Mouse (Mus musculus): ENCODE measurements around the gene Nipa2. TPM values are rescaled to one million over a fixed set of nuclear protein-coding genes. Genes with fewer than 3 reads are reported as not detected.
"Not testable (repeated sequence)": the region's sequence is repeated elsewhere in the genome, so short reads cannot be mapped to it uniquely, and the experiment has no call there.

The Nipa2 gene
- polyA plus RNA-seq, 1 experiment from 2014 or later = 56.1 TPM

DNA sequence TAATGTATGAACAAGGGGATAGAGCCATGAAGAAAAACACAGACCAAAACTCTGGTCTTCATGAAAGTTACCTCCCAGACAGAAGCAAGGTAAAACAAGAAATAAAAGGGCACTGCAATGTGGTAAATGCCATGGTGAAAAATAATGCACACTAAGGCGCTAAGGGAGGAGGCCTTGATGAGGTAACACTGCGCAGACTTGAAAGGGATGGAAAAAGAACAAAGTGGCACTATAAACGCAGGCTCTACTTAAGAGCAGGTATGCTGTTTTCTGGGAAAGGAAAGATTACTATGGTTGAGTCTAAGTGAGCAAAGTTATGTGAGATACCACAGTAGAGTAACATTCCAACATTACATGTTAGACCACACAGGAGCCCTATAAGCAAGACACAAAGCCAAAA, 2.5 kb downstream of the Nipa2 start:
- no peak for ATAC-seq (ENCODE audit: low FRiP score, low TSS enrichment)
- Histone ChIP-seq H3K36me3 (ENCODE audit: control insufficient read depth, insufficient read depth, low read length) (peaks cover 4% of the 10 kb centered on the region; the same call in 1 of the 2 replicates), H3K4me3 (ENCODE audit: low read length) (no peak overlapping the region), H3K9ac (ENCODE audit: low read depth, low read length) (no peak overlapping the region), H3K27me3 (ENCODE audit: control insufficient read depth, insufficient read depth, low read length) (no peaks in the 10 kb centered on the region), H3K27ac (ENCODE audit: low read depth, low read length) (no peak overlapping the region), H3K9me3 (ENCODE audit: control insufficient read depth, low read length) (no peaks in the 10 kb centered on the region), H3K4me2 (replicated peaks; ENCODE audit: low read depth, low read length) (no peak overlapping the region), H3K4me1 (ENCODE audit: control insufficient read depth, insufficient read depth, low read length) (peaks cover 12% of the 10 kb centered on the region; the same call in 1 of the 2 replicates)
- WGBS = 96% methylated on average over 3 of the region's 3 CpGs

DNA sequence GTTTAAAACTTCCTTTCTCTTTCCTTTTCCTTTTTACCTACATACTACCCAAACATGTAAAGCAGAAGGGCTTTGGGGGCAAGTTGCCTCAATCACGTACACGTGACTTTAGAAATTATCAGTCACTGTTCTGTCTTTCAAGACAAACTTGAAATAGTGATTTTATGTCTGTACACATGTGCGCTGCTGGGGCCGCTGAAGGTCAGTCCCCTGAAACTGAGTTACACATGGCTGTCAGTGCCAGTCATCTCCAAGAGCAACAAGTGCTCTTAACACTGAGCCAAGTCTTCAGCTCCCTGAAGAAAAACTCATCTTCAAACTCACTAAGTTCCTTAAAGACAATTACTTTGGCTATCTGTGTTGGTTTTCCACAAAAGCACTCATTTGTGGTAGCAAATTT, 4.4 kb downstream of the Nipa2 start:
- H3K36me3 ChIP-seq (ENCODE audit: control insufficient read depth, insufficient read depth, low read length) = peaks cover 10% of the 10 kb centered on the region; the same call in 1 of the 2 replicates
- H3K4me1 ChIP-seq (ENCODE audit: control insufficient read depth, insufficient read depth, low read length) = peaks cover 10% of the 10 kb centered on the region; the same call in 1 of the 2 replicates
- no peak overlapping the region for H3K27ac ChIP-seq (ENCODE audit: low read depth, low read length)
- H3K27me3 ChIP-seq (ENCODE audit: control insufficient read depth, insufficient read depth, low read length) = no peaks in the 10 kb centered on the region
- H3K4me3 ChIP-seq (ENCODE audit: low read length) = no peak overlapping the region
- no peak overlapping the region for H3K4me2 ChIP-seq (replicated peaks; ENCODE audit: low read depth, low read length)
- H3K9me3 ChIP-seq (ENCODE audit: control insufficient read depth, low read length) = peaks cover 7% of the 10 kb centered on the region; the same call in 1 of the 2 replicates
- ATAC-seq (ENCODE audit: low FRiP score, low TSS enrichment) = no peak
- 86% methylated on average over 4 of the region's 4 CpGs for WGBS
- no peak overlapping the region for H3K9ac ChIP-seq (ENCODE audit: low read depth, low read length)

DNA sequence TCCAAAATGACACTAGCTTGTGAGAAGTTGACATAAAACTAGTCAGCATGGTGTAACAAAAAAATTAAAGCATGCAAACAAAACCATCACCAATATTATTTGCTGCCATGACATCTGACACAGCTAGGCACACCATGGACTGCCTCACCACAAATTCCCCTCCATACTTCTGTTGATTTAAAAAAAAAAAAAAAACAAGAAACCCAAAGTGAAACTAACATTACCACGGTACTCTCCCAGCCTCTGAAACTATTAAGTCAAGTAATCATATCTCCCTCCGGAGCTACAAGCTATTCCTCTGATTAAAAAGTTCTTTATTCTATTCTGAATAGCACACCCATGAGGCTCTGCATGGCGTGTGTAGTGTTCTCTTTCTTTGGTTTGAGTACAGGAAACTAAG, 5.1 kb downstream of the Nipa2 start:
- Histone ChIP-seq H3K4me2 (replicated peaks; ENCODE audit: low read depth, low read length) (no peak overlapping the region), H3K27ac (ENCODE audit: low read depth, low read length) (no peak overlapping the region), H3K36me3 (ENCODE audit: control insufficient read depth, insufficient read depth, low read length) (peaks cover 10% of the 10 kb centered on the region; the same call in 1 of the 2 replicates), H3K9ac (ENCODE audit: low read depth, low read length) (no peak overlapping the region), H3K4me3 (ENCODE audit: low read length) (no peak overlapping the region), H3K4me1 (ENCODE audit: control insufficient read depth, insufficient read depth, low read length) (peaks cover 9% of the 10 kb centered on the region; the same call in 1 of the 2 replicates), H3K27me3 (ENCODE audit: control insufficient read depth, insufficient read depth, low read length) (no peaks in the 10 kb centered on the region), H3K9me3 (ENCODE audit: control insufficient read depth, low read length) (peaks cover 7% of the 10 kb centered on the region; the same call in 1 of the 2 replicates)
- WGBS = 87% methylated on average over 3 of the region's 3 CpGs
- ATAC-seq (ENCODE audit: low FRiP score, low TSS enrichment) = no peak

DNA sequence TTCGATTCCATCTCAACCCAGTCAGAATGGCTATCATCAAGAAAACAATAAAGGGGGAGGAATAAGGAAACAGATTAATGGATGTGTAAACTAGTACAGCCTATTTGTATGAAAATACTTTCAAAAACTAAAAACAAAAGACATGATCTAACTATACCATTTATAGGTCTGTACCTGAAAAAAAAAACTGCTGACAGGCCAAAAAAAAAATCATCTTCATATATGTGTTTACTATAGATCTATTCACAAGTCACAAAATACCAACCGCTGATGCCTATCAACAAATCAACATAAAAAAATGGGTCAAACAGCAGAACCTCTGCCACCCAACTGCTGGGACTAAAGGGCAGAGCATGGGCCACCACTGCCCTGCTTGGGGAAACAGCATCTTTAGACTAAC, 6.2 kb downstream of the Nipa2 start:
- WGBS = 94% methylated on average over 2 of the region's 2 CpGs
- peaks cover 7% of the 10 kb centered on the region; the same call in 1 of the 2 replicates for H3K9me3 ChIP-seq (ENCODE audit: control insufficient read depth, low read length)
- no peak overlapping the region for H3K9ac ChIP-seq (ENCODE audit: low read depth, low read length)
- no peak overlapping the region for H3K27ac ChIP-seq (ENCODE audit: low read depth, low read length)
- no peak overlapping the region for H3K4me3 ChIP-seq (ENCODE audit: low read length)
- H3K4me1 ChIP-seq (ENCODE audit: control insufficient read depth, insufficient read depth, low read length) = peaks cover 7% of the 10 kb centered on the region; the same call in 1 of the 2 replicates
- peaks cover 10% of the 10 kb centered on the region; the same call in 1 of the 2 replicates for H3K36me3 ChIP-seq (ENCODE audit: control insufficient read depth, insufficient read depth, low read length)
- ATAC-seq (ENCODE audit: low FRiP score, low TSS enrichment) = no peak
- H3K27me3 ChIP-seq (ENCODE audit: control insufficient read depth, insufficient read depth, low read length) = no peaks in the 10 kb centered on the region
- H3K4me2 ChIP-seq (replicated peaks; ENCODE audit: low read depth, low read length) = no peak overlapping the region

DNA sequence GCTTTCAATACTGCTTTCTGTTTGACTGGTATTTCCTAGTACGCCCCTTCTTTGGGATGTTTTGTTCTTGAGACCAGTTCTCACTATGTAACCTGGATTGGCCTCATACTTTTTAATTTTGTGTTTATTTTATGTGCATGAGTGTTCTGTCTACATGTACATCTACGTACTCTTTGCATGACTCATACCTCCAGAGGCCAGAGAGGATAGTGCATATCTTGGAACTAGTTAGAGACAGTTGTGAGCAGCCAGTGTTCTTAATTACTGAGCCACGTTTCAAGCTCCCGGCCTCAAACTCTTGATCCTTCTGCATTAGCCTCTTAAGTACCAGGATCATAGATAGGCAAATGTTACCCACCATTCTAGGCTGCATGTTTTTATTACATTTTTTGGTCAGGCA, 23.9 kb downstream of the Nipa2 start:
- Histone ChIP-seq H3K27ac (ENCODE audit: low read depth, low read length) (no peak overlapping the region), H3K4me3 (ENCODE audit: low read length) (no peak overlapping the region), H3K9me3 (ENCODE audit: control insufficient read depth, low read length) (no peaks in the 10 kb centered on the region), H3K27me3 (ENCODE audit: control insufficient read depth, insufficient read depth, low read length) (no peaks in the 10 kb centered on the region), H3K9ac (ENCODE audit: low read depth, low read length) (no peak overlapping the region), H3K36me3 (ENCODE audit: control insufficient read depth, insufficient read depth, low read length) (peaks cover 8% of the 10 kb centered on the region; the same call in 1 of the 2 replicates), H3K4me2 (replicated peaks; ENCODE audit: low read depth, low read length) (no peak overlapping the region), H3K4me1 (ENCODE audit: control insufficient read depth, insufficient read depth, low read length) (no peaks in the 10 kb centered on the region)
- ATAC-seq (ENCODE audit: low FRiP score, low TSS enrichment) = no peak
- 95% methylated on average over 4 of the region's 4 CpGs for WGBS

DNA sequence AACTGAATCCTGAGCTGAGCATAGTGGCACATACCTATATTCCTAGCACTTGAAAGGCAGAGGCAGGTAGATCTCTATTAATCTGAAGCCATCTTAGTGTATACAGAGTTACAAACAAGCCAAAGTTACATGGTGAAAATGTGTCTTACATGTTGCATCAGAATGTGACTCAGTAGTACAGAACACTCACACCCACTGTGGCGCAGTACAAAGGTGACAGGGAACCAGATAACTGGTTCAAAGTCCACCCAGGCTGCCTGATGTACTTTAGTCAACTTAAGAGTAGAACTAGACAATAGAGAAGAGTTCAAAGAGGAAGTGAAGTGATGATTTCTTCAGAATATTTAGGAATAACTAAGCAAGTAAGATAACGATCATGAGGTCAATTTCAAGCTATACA, 27.3 kb downstream of the Nipa2 start:
- WGBS = 93% methylated on average over 2 of the region's 2 CpGs
- Histone ChIP-seq H3K4me2 (replicated peaks; ENCODE audit: low read depth, low read length) (no peak overlapping the region), H3K9me3 (ENCODE audit: control insufficient read depth, low read length) (no peaks in the 10 kb centered on the region), H3K27ac (ENCODE audit: low read depth, low read length) (no peak overlapping the region), H3K4me1 (ENCODE audit: control insufficient read depth, insufficient read depth, low read length) (no peaks in the 10 kb centered on the region), H3K27me3 (ENCODE audit: control insufficient read depth, insufficient read depth, low read length) (no peaks in the 10 kb centered on the region), H3K9ac (ENCODE audit: low read depth, low read length) (no peak overlapping the region), H3K36me3 (ENCODE audit: control insufficient read depth, insufficient read depth, low read length) (peaks cover 26% of the 10 kb centered on the region), H3K4me3 (ENCODE audit: low read length) (no peak overlapping the region)
- ATAC-seq (ENCODE audit: low FRiP score, low TSS enrichment) = no peak

DNA sequence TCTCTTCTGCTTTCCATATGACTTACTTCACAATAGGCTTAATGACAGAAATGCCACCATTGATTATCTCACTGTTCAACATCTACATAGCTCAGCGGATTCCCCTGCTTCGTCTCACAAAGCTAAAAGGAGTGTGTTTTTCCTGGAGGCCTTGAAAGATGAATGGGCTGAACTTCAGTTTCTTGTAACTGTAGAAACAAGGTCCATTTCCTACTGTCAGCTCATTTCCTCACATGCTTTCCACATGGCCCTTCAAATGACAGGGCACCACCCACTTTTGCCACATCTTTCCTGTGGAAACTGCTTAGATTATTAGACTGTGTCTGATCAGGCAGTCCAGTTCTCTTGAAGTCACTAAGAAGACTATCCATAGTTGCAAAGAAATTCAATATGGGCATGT, 33.6 kb downstream of the Nipa2 start:
- ATAC-seq (ENCODE audit: low FRiP score, low TSS enrichment) = no peak
- 57% methylated on average over 2 of the region's 2 CpGs for WGBS

DNA sequence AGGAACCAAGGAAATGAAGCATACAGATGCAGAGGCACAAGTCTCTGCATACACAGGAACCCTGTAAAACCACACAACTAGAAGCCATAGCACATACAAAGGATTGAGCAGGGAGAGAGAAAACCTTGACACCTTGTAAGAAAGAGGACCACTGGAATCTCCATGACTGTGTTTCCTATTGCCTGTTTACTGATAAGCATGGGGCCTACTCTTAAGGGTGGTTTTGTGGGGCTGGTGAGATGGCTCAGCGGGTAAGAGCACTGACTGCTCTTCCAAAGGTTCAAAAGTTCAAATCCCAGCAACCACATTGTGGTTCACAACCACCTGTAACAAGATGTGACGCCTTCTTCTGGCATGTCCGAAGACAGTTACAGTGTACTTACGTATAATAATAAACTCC, 35.0 kb downstream of the Nipa2 start:
- H3K4me2 ChIP-seq (replicated peaks; ENCODE audit: low read depth, low read length) = no peak overlapping the region
- H3K27ac ChIP-seq (ENCODE audit: low read depth, low read length) = no peak overlapping the region
- peaks cover 75% of the 10 kb centered on the region for H3K36me3 ChIP-seq (ENCODE audit: control insufficient read depth, insufficient read depth, low read length)
- 92% methylated on average over 4 of the region's 4 CpGs for WGBS
- no peak overlapping the region for H3K4me3 ChIP-seq (ENCODE audit: low read length)
- H3K4me1 ChIP-seq (ENCODE audit: control insufficient read depth, insufficient read depth, low read length) = no peaks in the 10 kb centered on the region
- ATAC-seq (ENCODE audit: low FRiP score, low TSS enrichment) = no peak
- no peaks in the 10 kb centered on the region for H3K9me3 ChIP-seq (ENCODE audit: control insufficient read depth, low read length)
- H3K9ac ChIP-seq (ENCODE audit: low read depth, low read length) = no peak overlapping the region
- no peaks in the 10 kb centered on the region for H3K27me3 ChIP-seq (ENCODE audit: control insufficient read depth, insufficient read depth, low read length)

More for the DNA sequence above, 33.6 kb downstream of the Nipa2 start:
- Histone ChIP-seq H3K4me1 (ENCODE audit: control insufficient read depth, insufficient read depth, low read length) (no peaks in the 10 kb centered on the region), H3K27me3 (ENCODE audit: control insufficient read depth, insufficient read depth, low read length) (no peaks in the 10 kb centered on the region), H3K4me2 (replicated peaks; ENCODE audit: low read depth, low read length) (no peak overlapping the region), H3K36me3 (ENCODE audit: control insufficient read depth, insufficient read depth, low read length) (peaks cover 70% of the 10 kb centered on the region), H3K9ac (ENCODE audit: low read depth, low read length) (no peak overlapping the region), H3K27ac (ENCODE audit: low read depth, low read length) (no peak overlapping the region), H3K9me3 (ENCODE audit: control insufficient read depth, low read length) (no peaks in the 10 kb centered on the region), H3K4me3 (ENCODE audit: low read length) (no peak overlapping the region)

DNA sequence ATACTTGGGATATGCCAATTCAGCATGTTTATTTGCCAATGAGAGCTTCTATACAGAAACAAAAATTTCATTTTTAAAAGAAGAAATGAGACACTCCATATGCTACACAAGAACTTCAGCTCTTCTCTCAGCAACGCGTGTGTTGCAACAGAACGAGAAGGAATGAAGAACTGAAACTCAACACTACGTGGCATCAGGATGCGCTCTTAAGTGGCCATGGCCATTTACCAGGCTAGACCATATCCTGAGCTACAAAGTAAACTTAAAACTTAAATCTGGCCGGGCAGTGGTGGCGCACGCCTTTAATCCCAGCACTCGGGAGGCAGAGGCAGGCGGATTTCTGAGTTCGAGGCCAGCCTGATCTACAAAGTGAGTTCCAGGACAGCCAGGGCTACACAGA, 43.9 kb downstream of the Nipa2 start:
- WGBS = 98% methylated on average over 11 of the region's 11 CpGs

More for the DNA sequence above, 43.9 kb downstream of the Nipa2 start:
- not testable (repeated sequence) for H3K27me3 ChIP-seq (ENCODE audit: control insufficient read depth, insufficient read depth, low read length); H3K27ac ChIP-seq (ENCODE audit: low read depth, low read length); H3K9ac ChIP-seq (ENCODE audit: low read depth, low read length); H3K9me3 ChIP-seq (ENCODE audit: control insufficient read depth, low read length); H3K4me2 ChIP-seq (replicated peaks; ENCODE audit: low read depth, low read length); H3K4me3 ChIP-seq (ENCODE audit: low read length); H3K4me1 ChIP-seq (ENCODE audit: control insufficient read depth, insufficient read depth, low read length); ATAC-seq (ENCODE audit: low FRiP score, low TSS enrichment)
- H3K36me3 ChIP-seq (ENCODE audit: control insufficient read depth, insufficient read depth, low read length) = peaks cover 75% of the 10 kb centered on the region

Data from kidney, embryonic 14.5 days (tissue).